Mouse (Mus musculus): ENCODE data around the gene Zc2hc1c. TPM values are rescaled to one million over a fixed set of nuclear protein-coding genes. Genes with fewer than 3 reads are reported as not detected.
"Not testable (repeated sequence)": the region's sequence is repeated elsewhere in the genome, so short reads cannot be mapped to it uniquely, and the experiment has no call there.

Gene Zc2hc1c
- polyA plus RNA-seq, 2 experiments = 0.75 to 1.5 TPM

GRCm38 (mm10) chr12:85278919-85279318, 9.5 kb upstream of the Zc2hc1c start:
- Histone ChIP-seq H3K27ac (replicated peaks; ENCODE audit: low read depth, low read length) (no peak overlapping the region), H3K36me3 (ENCODE audit: control insufficient read depth, insufficient read depth, low read length) (0 out of 2 replicates have a peak, but pooled peaks cover 8% of the 10 kb centered on the region), H3K27me3 (ENCODE audit: control insufficient read depth, insufficient read depth, low read length) (no peaks in the 10 kb centered on the region), H3K4me2 (replicated peaks; ENCODE audit: low read depth, low read length, severe bottlenecking) (no peak overlapping the region), H3K9me3 (ENCODE audit: control insufficient read depth, low read length) (no peaks in the 10 kb centered on the region), H3K4me3 (replicated peaks; ENCODE audit: low read length) (no peak overlapping the region), H3K4me1 (ENCODE audit: control insufficient read depth, insufficient read depth, low read length) (peaks cover 5% of the 10 kb centered on the region), H3K9ac (ENCODE audit: low read depth, low read length, severe bottlenecking) (no peak overlapping the region)
- DNase-seq (ENCODE audit: low spot score) (no peak), ATAC-seq (ENCODE audit: low FRiP score, low read depth) (no peak)
- no peak for TF ChIP-seq POLR2A (IDR thresholded peaks at IDR 0.05; ENCODE audit: borderline replicate concordance, extremely low read depth, insufficient read depth, insufficient read length)
- WGBS = 93% methylated on average over 10 of the region's 10 CpGs

- Histone ChIP-seq H3K4me3 (replicated peaks; ENCODE audit: low read length) (peak overlapping the region; percentile 78), H3K9ac (ENCODE audit: low read depth, low read length, severe bottlenecking) (peak overlapping the region; percentile 83), H3K4me1 (ENCODE audit: control insufficient read depth, insufficient read depth, low read length) (peaks cover 5% of the 10 kb centered on the region), H3K4me2 (replicated peaks; ENCODE audit: low read depth, low read length, severe bottlenecking) (peak overlapping the region; percentile 93), H3K27me3 (ENCODE audit: control insufficient read depth, insufficient read depth, low read length) (no peaks in the 10 kb centered on the region), H3K36me3 (ENCODE audit: control insufficient read depth, insufficient read depth, low read length) (0 out of 2 replicates have a peak, but pooled peaks cover 8% of the 10 kb centered on the region), H3K27ac (replicated peaks; ENCODE audit: low read depth, low read length) (peak overlapping the region; percentile 63), H3K9me3 (ENCODE audit: control insufficient read depth, low read length) (no peaks in the 10 kb centered on the region)
- DNase-seq (ENCODE audit: low spot score) (no peak), ATAC-seq (ENCODE audit: low FRiP score, low read depth) (0 out of 2 replicates have a peak, but pooled peaks have one; percentile 2)
- 5% methylated on average over 10 of the region's 10 CpGs for whole genome bisulfite sequencing
- no peak for TF ChIP-seq POLR2A (IDR thresholded peaks at IDR 0.05; ENCODE audit: borderline replicate concordance, extremely low read depth, insufficient read depth, insufficient read length)
Observed at GRCm38 (mm10) chr12:85279396-85280080, 8.9 kb upstream of the Zc2hc1c start.

GRCm38 (mm10) chr12:85280105-85280844, 8.1 kb upstream of the Zc2hc1c start:
- Histone ChIP-seq H3K4me3 (replicated peaks; ENCODE audit: low read length) (peak overlapping the region; percentile 78), H3K9me3 (ENCODE audit: control insufficient read depth, low read length) (no peaks in the 10 kb centered on the region), H3K4me1 (ENCODE audit: control insufficient read depth, insufficient read depth, low read length) (peaks cover 5% of the 10 kb centered on the region), H3K27me3 (ENCODE audit: control insufficient read depth, insufficient read depth, low read length) (no peaks in the 10 kb centered on the region), H3K27ac (replicated peaks; ENCODE audit: low read depth, low read length) (peak overlapping the region; percentile 63), H3K36me3 (ENCODE audit: control insufficient read depth, insufficient read depth, low read length) (0 out of 2 replicates have a peak, but pooled peaks cover 3% of the 10 kb centered on the region), H3K4me2 (replicated peaks; ENCODE audit: low read depth, low read length, severe bottlenecking) (peak overlapping the region; percentile 93), H3K9ac (ENCODE audit: low read depth, low read length, severe bottlenecking) (peak overlapping the region; percentile 83)
- WGBS = under 1% methylated on average over 31 of the region's 31 CpGs
- DNase-seq (ENCODE audit: low spot score) (peak; percentile 97), ATAC-seq (ENCODE audit: low FRiP score, low read depth) (peak; percentile 96)
- 0 out of 2 replicates have a peak, but pooled peaks have one; percentile 41 for TF ChIP-seq POLR2A (IDR thresholded peaks at IDR 0.05; ENCODE audit: borderline replicate concordance, extremely low read depth, insufficient read depth, insufficient read length)

GRCm38 (mm10) chr12:85280845-85281651, 7.3 kb upstream of the Zc2hc1c start:
- Histone ChIP-seq H3K9me3 (ENCODE audit: control insufficient read depth, low read length) (no peaks in the 10 kb centered on the region), H3K27ac (replicated peaks; ENCODE audit: low read depth, low read length) (no peak overlapping the region), H3K4me1 (ENCODE audit: control insufficient read depth, insufficient read depth, low read length) (peaks cover 5% of the 10 kb centered on the region), H3K4me3 (replicated peaks; ENCODE audit: low read length) (peak overlapping the region; percentile 78), H3K9ac (ENCODE audit: low read depth, low read length, severe bottlenecking) (no peak overlapping the region), H3K36me3 (ENCODE audit: control insufficient read depth, insufficient read depth, low read length) (no peaks in the 10 kb centered on the region), H3K4me2 (replicated peaks; ENCODE audit: low read depth, low read length, severe bottlenecking) (peak overlapping the region; percentile 93), H3K27me3 (ENCODE audit: control insufficient read depth, insufficient read depth, low read length) (no peaks in the 10 kb centered on the region)
- no peak for TF ChIP-seq POLR2A (IDR thresholded peaks at IDR 0.05; ENCODE audit: borderline replicate concordance, extremely low read depth, insufficient read depth, insufficient read length)
- ATAC-seq (ENCODE audit: low FRiP score, low read depth) = 0 out of 2 replicates have a peak, but pooled peaks have one; percentile 11
- DNase-seq (ENCODE audit: low spot score) = no peak
- WGBS = 66% methylated on average over 12 of the region's 12 CpGs

GRCm38 (mm10) chr12:85281756-85282155, 6.6 kb upstream of the Zc2hc1c start:
- H3K36me3 ChIP-seq (ENCODE audit: control insufficient read depth, insufficient read depth, low read length); H3K27ac ChIP-seq (replicated peaks; ENCODE audit: low read depth, low read length); H3K27me3 ChIP-seq (ENCODE audit: control insufficient read depth, insufficient read depth, low read length); H3K9me3 ChIP-seq (ENCODE audit: control insufficient read depth, low read length); DNase-seq (ENCODE audit: low spot score); H3K4me2 ChIP-seq (replicated peaks; ENCODE audit: low read depth, low read length, severe bottlenecking); ATAC-seq (ENCODE audit: low FRiP score, low read depth); H3K4me1 ChIP-seq (ENCODE audit: control insufficient read depth, insufficient read depth, low read length); H3K4me3 ChIP-seq (replicated peaks; ENCODE audit: low read length); H3K9ac ChIP-seq (ENCODE audit: low read depth, low read length, severe bottlenecking): not testable (repeated sequence)
- 97% methylated on average over 1 of the region's 4 CpGs for WGBS

All from limb, embryonic 14.5 days (tissue).